Mouse (Mus musculus) CH12.LX (cell line): ENCODE measurements around the gene Cep63. TPM values are rescaled to one million over a fixed set of nuclear protein-coding genes. Genes with fewer than 3 reads are reported as not detected.

Source experiments
- DNase-seq: peaks from one replicate; pipeline ENCODE4 v3.0.0-alpha.2; 2013; ENCODE audit errors: extremely low read depth
- H3K27ac ChIP-seq: 2 replicates; pipeline ENCODE4 v1.5.1; 2012; ENCODE audit warnings: low read depth, mild to moderate bottlenecking, control low read depth, moderate library complexity; ENCODE audit not compliant: insufficient read depth
- H3K27me3 ChIP-seq: replicated peaks from 2 replicates; pipeline ENCODE3; 2012; ENCODE audit warnings: inconsistent platforms
- H3K36me3 ChIP-seq, 2 experiments: replicated peaks in 1 of 2; 2 replicates each; pipeline versions ENCODE3 to v1.6.1; 2012; ENCODE audit warnings: inconsistent platforms in 1 of 2, low read length in 1 of 2, mild to moderate bottlenecking in 1 of 2, mixed read lengths in 1 of 2, moderate library complexity in 1 of 2; ENCODE audit not compliant: control insufficient read depth in 1 of 2, insufficient read depth in 1 of 2
- H3K4me1 ChIP-seq, 2 experiments: 2 replicates each; pipeline ENCODE4 v1.6.1; 2012; ENCODE audit warnings: inconsistent platforms in 1 of 2, moderate library complexity in 1 of 2; ENCODE audit not compliant: insufficient read depth in 2 of 2, control insufficient read depth in 1 of 2
- H3K4me2 ChIP-seq: 2 replicates; pipeline ENCODE4 v1.6.1; 2012; ENCODE audit warnings: low read depth, mild to moderate bottlenecking, control low read depth; ENCODE audit not compliant: poor library complexity, insufficient read depth, severe bottlenecking
- H3K4me3 ChIP-seq, 3 experiments: fragments of 150-350 bp in 1 of 3; sonication (generic) in 1 of 3; replicated peaks in 1 of 3; 2 replicates each; pipeline versions ENCODE3 to v1.5.1; 2011 to 2012; ENCODE audit warnings: low read depth in 2 of 3, low read length in 2 of 3, mild to moderate bottlenecking in 2 of 3, moderate library complexity in 2 of 3, control low read depth in 1 of 3, improper control_type of control experiment in 1 of 3, inconsistent platforms in 1 of 3, mixed read lengths in 1 of 3; ENCODE audit not compliant: poor library complexity in 1 of 3
- H3K79me2 ChIP-seq: replicated peaks from 2 replicates; pipeline ENCODE4 v1.6.1; 2012; ENCODE audit warnings: mild to moderate bottlenecking, moderate library complexity; ENCODE audit not compliant: control insufficient read depth, poor library complexity, insufficient read depth, severe bottlenecking; ENCODE audit errors: extremely low read depth
- H3K9ac ChIP-seq: 2 replicates; pipeline ENCODE4 v1.6.1; 2012; ENCODE audit warnings: low read depth, mild to moderate bottlenecking, control low read depth, moderate library complexity; ENCODE audit not compliant: insufficient read depth
- H3K9me3 ChIP-seq: replicated peaks from 2 replicates; pipeline ENCODE3; 2012; ENCODE audit warnings: low read length, inconsistent platforms, mixed read lengths
- CTCF ChIP-seq, 2 experiments: IDR thresholded peaks in 1 of 2; conservative IDR thresholded peaks in 1 of 2; 2 replicates each; pipeline ENCODE4 v1.5.1; 2011 to 2012; ENCODE audit warnings: low read depth in 2 of 2, low read length in 2 of 2, improper control_type of control experiment in 1 of 2, inconsistent platforms in 1 of 2, mild to moderate bottlenecking in 1 of 2, moderate library complexity in 1 of 2
- ELF1 ChIP-seq: IDR thresholded peaks from 2 replicates; pipeline ENCODE4 v1.6.1; 2014; ENCODE audit warnings: low read depth, mild to moderate bottlenecking, inconsistent platforms, low read length, improper control_type of control experiment
- EP300 ChIP-seq: IDR thresholded peaks from 2 replicates; pipeline ENCODE4 v1.6.1; 2011; ENCODE audit warnings: low read length, improper control_type of control experiment
- ETS1 ChIP-seq: conservative IDR thresholded peaks from 2 replicates; pipeline ENCODE4 v1.6.1; 2012; ENCODE audit warnings: low read depth, mild to moderate bottlenecking, inconsistent platforms, low read length, improper control_type of control experiment, moderate library complexity
- HCFC1 ChIP-seq: IDR thresholded peaks from 2 replicates; pipeline ENCODE4 v1.6.1; 2012; ENCODE audit warnings: low read depth, mild to moderate bottlenecking, inconsistent platforms, low read length, improper control_type of control experiment
- IRF4 ChIP-seq: IDR thresholded peaks from 2 replicates; pipeline ENCODE4 v1.6.1; 2014; ENCODE audit warnings: low read depth, mild to moderate bottlenecking, inconsistent platforms, low read length, improper control_type of control experiment
- JUND ChIP-seq: conservative IDR thresholded peaks from 2 replicates; pipeline ENCODE4 v1.6.1; 2011; ENCODE audit warnings: low read depth, low read length, improper control_type of control experiment
- MAFK ChIP-seq: IDR thresholded peaks from 2 replicates; pipeline ENCODE4 v1.6.1; 2011; ENCODE audit warnings: low read length, improper control_type of control experiment; ENCODE audit not compliant: insufficient replicate concordance
- MAX ChIP-seq: IDR thresholded peaks from 2 replicates; pipeline ENCODE4 v1.6.1; 2011; ENCODE audit warnings: low read length, improper control_type of control experiment
- MAZ ChIP-seq: IDR thresholded peaks from 2 replicates; pipeline ENCODE4 v1.6.1; 2012; ENCODE audit warnings: low read depth, mild to moderate bottlenecking, inconsistent platforms, low read length, improper control_type of control experiment, moderate library complexity
- MYC ChIP-seq: IDR thresholded peaks from 2 replicates; pipeline ENCODE4 v1.6.1; 2011; ENCODE audit warnings: low read depth, mild to moderate bottlenecking, improper control_type of control experiment, low read length
- POLR2AphosphoS2 ChIP-seq: IDR thresholded peaks from 2 replicates; pipeline ENCODE4 v1.6.1; 2011; ENCODE audit warnings: low read depth, low read length, improper control_type of control experiment
- RAD21 ChIP-seq: IDR thresholded peaks from 2 replicates; pipeline ENCODE4 v1.6.1; 2011; ENCODE audit warnings: low read depth, mild to moderate bottlenecking, low read length, improper control_type of control experiment, moderate library complexity
- RCOR1 ChIP-seq: conservative IDR thresholded peaks from 2 replicates; pipeline ENCODE4 v1.6.1; 2012; ENCODE audit warnings: low read depth, mild to moderate bottlenecking, inconsistent platforms, low read length, improper control_type of control experiment
- SIN3A ChIP-seq: IDR thresholded peaks from 2 replicates; pipeline ENCODE4 v1.6.1; 2012; ENCODE audit warnings: low read length, improper control_type of control experiment, inconsistent platforms
- SMC3 ChIP-seq: IDR thresholded peaks from 2 replicates; pipeline ENCODE4 v1.6.1; 2011; ENCODE audit warnings: low read depth, low read length, improper control_type of control experiment
- TBP ChIP-seq: conservative IDR thresholded peaks from 2 replicates; pipeline ENCODE4 v1.6.1; 2011; ENCODE audit warnings: low read depth, low read length, improper control_type of control experiment
- ZKSCAN1 ChIP-seq: IDR thresholded peaks from 2 replicates; pipeline ENCODE4 v1.6.1; 2012; ENCODE audit warnings: low read depth, inconsistent platforms, low read length, improper control_type of control experiment, borderline replicate concordance
- ZMIZ1 ChIP-seq: IDR thresholded peaks from 2 replicates; pipeline ENCODE4 v1.6.1; 2012; ENCODE audit warnings: low read depth, mild to moderate bottlenecking, inconsistent platforms, low read length, improper control_type of control experiment
- ZNF384 ChIP-seq: IDR thresholded peaks from 2 replicates; pipeline ENCODE4 v1.6.1; 2012; ENCODE audit warnings: low read depth, low read length, improper control_type of control experiment, inconsistent platforms
- dilution Hi-C: fragments of 300-500 bp; cut with MboI; formaldehyde crosslinking; loops from 2 replicates; pipeline ENCODE4 v1.14.3; 2020; ENCODE audit warnings: low sequenced_read_pairs; ENCODE audit not compliant: extremely low pct_unique_long_range_greater_than_20kb, extremely low pct_ligation_motif_present
- in situ Hi-C: fragments of 300-500 bp; cut with MboI; formaldehyde crosslinking; loops from 3 replicates; pipeline ENCODE4 v1.14.3; 2019; ENCODE audit warnings: low sequenced_read_pairs, low pct_ligation_motif_present, low pct_unique_long_range_greater_than_20kb, mixed read lengths
- polyA plus RNA-seq: library from polyadenylated mRNA; unstranded; fragments of >175 nt; gene quantifications from 2 replicates; pipeline ENCODE4 v1.2.1, GENCODE M21; 2012; ENCODE audit warnings: low read depth; ENCODE audit not compliant: insufficient read length
- total RNA-seq, 2 experiments: library from RNA; depleted of rRNA; stranded (reverse); fragments of 300-350 nt in 1 of 2; fragments of >200 nt in 1 of 2; gene quantifications; 2 replicates each; pipeline ENCODE4 v1.2.3; 2012 to 2014

Cep63 gene
- total and polyA plus RNA-seq, 3 experiments, result 18.7 to 45.6 (median 27.3) TPM

DNA sequence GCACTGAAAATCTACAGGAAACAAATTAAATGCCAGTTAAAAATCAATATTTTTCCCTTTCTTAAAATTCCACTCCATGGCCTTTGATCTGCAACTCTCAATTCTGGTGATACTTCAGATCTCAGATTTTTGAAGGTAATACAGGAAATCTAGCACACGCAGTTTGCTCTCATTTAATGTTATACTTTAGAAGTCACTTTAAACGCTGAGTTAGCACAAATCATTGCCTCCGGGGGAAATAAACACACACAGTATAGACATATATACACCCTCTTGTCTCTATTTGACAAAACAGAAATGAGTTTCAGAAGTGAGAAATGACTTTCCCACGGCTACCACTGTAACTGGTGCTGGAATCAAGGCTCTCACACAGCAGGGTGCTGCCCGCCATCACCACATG lies 39.0 kb downstream of the Cep63 start:
- no peaks in the 10 kb centered on the region for H3K9me3 ChIP-seq
- H3K4me1 ChIP-seq, result no peaks in the 10 kb centered on the region
- TF ChIP-seq MAX (no peak), MAZ (no peak), HCFC1 (no peak), ZMIZ1 (no peak), MAFK (peak; percentile 79), JUND (no peak)
- TF ChIP-seq, all 38 proteins: peak for 1
- Histone ChIP-seq H3K4me3 (no peak overlapping the region), H3K27me3 (no peaks in the 10 kb centered on the region), H3K79me2 (no peaks in the 10 kb centered on the region), H3K4me2 (no peak overlapping the region), H3K27ac (no peak overlapping the region), H3K36me3 (peaks cover 25 to 69% of the 10 kb centered on the region in 2 experiments), H3K9ac (no peak overlapping the region)
- DNase-seq, result no peak
- in situ Hi-C loops, result no loop called here
- dilution Hi-C loops, result no loop called here

GRCm38 (mm10) chr9:102581921-102582469 lies 44.3 kb downstream of the Cep63 start:
- Histone ChIP-seq H3K4me2 (no peak overlapping the region), H3K27me3 (no peaks in the 10 kb centered on the region), H3K4me1 (no peaks in the 10 kb centered on the region), H3K79me2 (no peaks in the 10 kb centered on the region), H3K27ac (no peak overlapping the region), H3K9me3 (no peaks in the 10 kb centered on the region), H3K36me3 (peaks cover 11 to 39% of the 10 kb centered on the region in 2 experiments), H3K4me3 (no peak overlapping the region), H3K9ac (no peak overlapping the region)
- no peak for DNase-seq
- in situ Hi-C loops (no loop called here), dilution Hi-C loops (no loop called here)
- TF ChIP-seq MAFK (no peak), SMC3 (no peak), RAD21 (no peak), IRF4 (no peak)

DNA sequence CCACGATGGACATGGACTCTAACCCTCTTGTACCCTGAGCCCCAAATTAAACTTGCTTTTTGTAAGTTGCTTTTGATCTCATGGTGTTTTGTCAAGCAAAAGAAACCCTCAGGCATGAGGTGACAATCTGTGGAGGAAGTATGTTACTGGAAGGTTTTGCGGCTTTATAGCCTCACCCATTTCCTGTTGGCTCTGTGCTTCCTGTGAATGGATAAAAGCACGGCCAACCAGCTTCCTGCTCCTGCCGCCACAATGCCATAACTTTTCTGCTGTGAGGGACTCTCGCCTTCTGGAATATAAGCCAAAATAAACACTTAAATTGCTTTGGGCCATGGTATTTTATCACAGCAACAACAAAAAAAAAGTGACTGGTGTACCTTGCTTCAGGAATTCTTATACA lies 48.9 kb downstream of the Cep63 start:
- Histone ChIP-seq H3K27ac (no peak overlapping the region), H3K9ac (no peak overlapping the region), H3K4me2 (no peak overlapping the region), H3K4me1 (peaks cover 9 to 19% of the 10 kb centered on the region in 2 experiments), H3K36me3 (no peaks in the 10 kb centered on the region), H3K79me2 (no peaks in the 10 kb centered on the region), H3K4me3 (no peak overlapping the region), H3K9me3 (no peaks in the 10 kb centered on the region), H3K27me3 (no peaks in the 10 kb centered on the region)
- DNase-seq, result no peak
- dilution Hi-C loops (no loop called here), in situ Hi-C loops (no loop called here)
- TF ChIP-seq RCOR1 (no peak), MAFK (no peak), CTCF (conservative IDR thresholded peaks at IDR 0.05 in 1 of 2, IDR thresholded peaks at IDR 0.05 in 1 of 2; ENCODE audit: low read depth in 2 of 2, low read length in 2 of 2) (no peak), SIN3A (no peak), TBP (no peak), ELF1 (no peak), POLR2AphosphoS2 (no peak), MYC (no peak), RAD21 (no peak), ZNF384 (no peak), ZKSCAN1 (no peak), MAZ (no peak), EP300 (no peak), ETS1 (no peak)
